Mouse (Mus musculus): ENCODE measurements around the gene Txndc12. TPM values are rescaled to one million over a fixed set of nuclear protein-coding genes. Genes with fewer than 3 reads are reported as not detected.

The Txndc12 gene
- polyA plus RNA-seq, 1 experiment from 2014 or later: 121 TPM

DNA sequence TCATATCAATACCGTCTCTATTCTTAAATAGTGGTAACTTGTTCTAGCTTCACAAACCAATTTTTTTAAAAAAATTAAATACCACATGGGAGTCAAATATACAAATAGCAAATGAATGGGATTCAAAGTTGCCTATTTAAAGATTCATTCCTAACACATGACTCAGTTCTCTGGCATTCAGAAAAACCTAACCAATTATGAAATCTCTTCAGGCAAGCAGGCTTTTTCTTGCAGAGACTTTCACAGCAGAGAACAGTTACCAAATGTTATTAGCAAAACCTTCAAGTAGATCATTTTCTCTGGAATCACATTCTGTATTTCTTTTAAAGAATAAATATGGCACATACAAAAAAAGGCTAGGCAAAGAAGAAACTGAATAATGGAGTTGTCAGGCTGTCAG, 3.7 kb upstream of the Txndc12 start:
- Histone ChIP-seq H3K4me1 (peaks cover 19% of the 10 kb centered on the region), H3K9ac (no peak overlapping the region), H3K4me2 (replicated peaks) (no peak overlapping the region), H3K9me3 (no peaks in the 10 kb centered on the region), H3K4me3 (no peak overlapping the region), H3K27me3 (no peaks in the 10 kb centered on the region), H3K36me3 (peaks cover 35% of the 10 kb centered on the region), H3K27ac (no peak overlapping the region)
- no peak for ATAC-seq (ENCODE audit: low FRiP score, low read depth)
- 90% methylated on average over 1 of the region's 1 CpGs for WGBS

DNA sequence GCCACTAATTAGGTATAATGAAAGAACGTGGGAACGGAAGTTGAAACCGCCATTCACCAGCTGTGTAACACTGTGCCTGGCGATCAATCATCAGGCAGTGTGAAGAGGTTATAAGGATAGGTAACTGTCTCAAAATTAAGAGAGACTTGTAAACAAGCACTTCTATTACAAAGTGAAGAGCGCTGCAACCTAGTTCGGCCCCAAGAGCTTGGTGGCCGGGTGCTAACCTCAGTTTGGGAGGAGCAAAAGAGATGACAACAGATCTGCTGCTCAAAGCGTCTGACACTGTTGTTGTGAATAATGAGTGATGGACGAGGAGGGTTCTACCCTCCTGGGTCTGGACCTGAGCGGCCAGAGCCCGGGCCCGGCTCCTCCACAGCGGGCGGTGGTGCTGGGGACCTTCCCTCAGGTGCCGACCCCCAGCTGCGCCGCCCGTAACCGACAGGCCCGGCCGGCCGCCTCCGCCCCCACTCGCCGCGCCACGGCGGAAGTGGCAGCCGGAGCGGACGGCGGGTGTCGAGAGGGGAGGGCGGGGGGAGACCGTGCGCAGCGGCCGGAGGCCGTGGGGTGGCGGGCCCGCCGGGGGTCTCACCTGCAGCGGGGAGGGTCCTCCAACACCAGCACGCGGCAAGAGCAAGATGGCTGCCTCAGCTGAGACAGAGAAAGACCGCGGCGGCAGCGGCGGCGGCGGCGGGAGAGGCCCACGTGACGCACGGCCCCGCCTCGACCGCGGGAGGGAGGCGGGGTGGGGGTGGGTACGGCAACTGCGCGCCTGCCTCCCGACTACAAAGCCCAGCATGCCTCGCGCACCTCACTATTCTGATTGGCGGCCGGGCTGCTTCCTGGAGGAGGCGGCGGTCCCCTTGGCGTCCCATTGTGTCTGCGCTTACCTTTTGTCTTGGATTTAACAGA, 1.2 kb upstream of the Txndc12 start, which contains the start of gene Btf3l4:
Gene Btf3l4, minus strand, starts transcription at position 699 of the 912 bp plus-strand sequence.
- WGBS: under 1% methylated on average over 70 of the region's 73 CpGs
- peaks cover 15% of the 10 kb centered on the region for H3K36me3 ChIP-seq
- H3K9ac ChIP-seq: peak within 1 kb of the TSS; percentile 95
- H3K27me3 ChIP-seq: no peaks in the 10 kb centered on the region
- H3K4me3 ChIP-seq: peak within 1 kb of the TSS; percentile 89
- H3K9me3 ChIP-seq: no peaks in the 10 kb centered on the region
- peak; percentile 94 for ATAC-seq (ENCODE audit: low FRiP score, low read depth)
- peak within 1 kb of the TSS; percentile 99 for H3K27ac ChIP-seq
- H3K4me1 ChIP-seq: peaks cover 37% of the 10 kb centered on the region
- peak within 1 kb of the TSS; percentile 83 for H3K4me2 ChIP-seq (replicated peaks)

DNA sequence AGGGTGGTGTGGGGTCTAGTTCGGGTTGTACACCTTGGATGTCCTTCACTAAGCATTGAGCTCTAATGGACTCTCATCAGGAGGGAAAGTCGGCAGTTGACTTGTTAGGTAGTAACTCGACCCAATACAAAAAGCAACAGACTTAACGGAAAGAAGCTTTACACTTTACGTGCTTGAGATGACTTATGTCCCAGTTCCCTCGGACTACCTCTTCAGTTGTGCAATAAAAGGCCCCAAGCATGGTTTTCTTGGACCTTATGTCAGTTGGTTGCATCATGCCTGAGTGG, 630 bp upstream of the Txndc12 start:
- peaks cover 41% of the 10 kb centered on the region for H3K4me1 ChIP-seq
- no peak for ATAC-seq (ENCODE audit: low FRiP score, low read depth)
- no peaks in the 10 kb centered on the region for H3K27me3 ChIP-seq
- H3K9ac ChIP-seq: peak overlapping the region; percentile 95
- peak overlapping the region; percentile 99 for H3K27ac ChIP-seq
- under 1% methylated on average over 6 of the region's 6 CpGs for WGBS
- H3K9me3 ChIP-seq: no peaks in the 10 kb centered on the region
- peak overlapping the region; percentile 83 for H3K4me2 ChIP-seq (replicated peaks)
- H3K4me3 ChIP-seq: peak overlapping the region; percentile 89
- H3K36me3 ChIP-seq: peaks cover 9% of the 10 kb centered on the region

DNA sequence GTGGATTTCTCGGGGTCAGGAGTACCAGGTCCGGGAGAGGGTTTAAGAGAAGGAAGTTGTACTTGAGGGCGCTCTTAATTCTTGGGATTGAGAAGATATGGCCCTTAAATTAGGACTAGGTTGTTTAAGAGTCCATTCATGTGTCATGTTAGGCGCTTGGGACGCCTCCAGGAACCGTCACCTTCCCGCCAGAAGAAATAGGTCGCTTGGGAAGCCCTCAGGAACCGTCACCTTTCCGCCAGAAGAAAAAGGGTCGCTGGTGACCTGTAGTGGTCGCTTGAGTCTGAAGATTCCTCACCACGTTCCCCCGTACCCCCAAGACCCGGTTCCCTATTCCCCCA, 540 bp downstream of the Txndc12 start:
- peaks cover 4% of the 10 kb centered on the region for H3K36me3 ChIP-seq
- H3K9ac ChIP-seq: peak overlapping the region; percentile 95
- H3K27ac ChIP-seq: peak overlapping the region; percentile 99
- H3K4me2 ChIP-seq (replicated peaks): peak overlapping the region; percentile 83
- under 1% methylated on average over 15 of the region's 15 CpGs for WGBS
- ATAC-seq (ENCODE audit: low FRiP score, low read depth): no peak
- H3K4me1 ChIP-seq: peaks cover 41% of the 10 kb centered on the region
- H3K9me3 ChIP-seq: no peaks in the 10 kb centered on the region
- H3K4me3 ChIP-seq: peak overlapping the region; percentile 89
- no peaks in the 10 kb centered on the region for H3K27me3 ChIP-seq

DNA sequence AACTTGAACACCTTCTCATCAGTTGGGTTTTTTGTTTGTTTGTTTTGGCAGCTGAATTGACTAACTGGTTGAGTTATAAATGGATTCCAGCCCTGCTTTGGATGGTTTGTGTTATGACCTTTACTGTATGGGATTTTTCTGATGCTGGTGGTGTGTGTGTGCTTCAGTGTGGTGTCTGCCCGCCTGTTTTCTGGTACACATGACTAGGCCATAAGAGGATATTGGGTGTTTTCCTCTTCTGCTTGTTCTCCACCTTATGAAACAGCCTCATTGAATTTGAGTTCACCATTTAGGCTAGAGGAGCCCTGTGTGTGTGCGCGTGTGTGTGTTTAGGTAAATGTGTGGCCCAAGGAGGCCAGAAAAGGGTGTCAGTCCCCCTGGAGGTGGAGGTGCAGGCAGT, 1.1 kb downstream of the Txndc12 start:
- ATAC-seq (ENCODE audit: low FRiP score, low read depth): no peak
- Histone ChIP-seq H3K4me1 (peaks cover 41% of the 10 kb centered on the region), H3K27me3 (no peaks in the 10 kb centered on the region), H3K4me2 (replicated peaks) (peak overlapping the region; percentile 83), H3K36me3 (peaks cover 3% of the 10 kb centered on the region; the same call in 1 of the 2 replicates), H3K4me3 (peak overlapping the region; percentile 89), H3K9me3 (no peaks in the 10 kb centered on the region), H3K9ac (peak overlapping the region; percentile 95), H3K27ac (no peak overlapping the region)
- 67% methylated on average over 3 of the region's 3 CpGs for WGBS

DNA sequence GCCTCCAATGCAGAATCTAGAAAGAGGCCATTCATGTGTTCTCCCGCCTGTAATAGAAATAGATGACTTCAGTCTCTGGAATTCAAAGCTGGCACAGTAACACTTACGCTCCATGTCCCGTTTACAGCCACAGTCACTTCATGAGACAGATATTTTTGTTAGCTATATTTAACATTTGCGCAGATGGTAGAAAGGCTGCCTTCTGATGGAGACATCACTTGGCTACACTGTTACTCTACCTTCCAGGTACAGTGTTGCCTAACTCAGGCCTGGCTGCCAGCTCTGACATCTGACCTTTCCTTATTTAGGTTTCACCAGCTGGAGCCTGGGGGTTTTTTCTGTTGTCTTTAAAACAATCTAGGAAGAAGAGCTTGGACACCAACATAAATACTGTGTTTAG, 3.6 kb downstream of the Txndc12 start:
- Histone ChIP-seq H3K9ac (no peak overlapping the region), H3K4me1 (peaks cover 27% of the 10 kb centered on the region), H3K27ac (no peak overlapping the region), H3K4me3 (no peak overlapping the region), H3K27me3 (no peaks in the 10 kb centered on the region), H3K36me3 (peaks cover 3% of the 10 kb centered on the region; the same call in 1 of the 2 replicates), H3K9me3 (no peaks in the 10 kb centered on the region), H3K4me2 (replicated peaks) (no peak overlapping the region)
- ATAC-seq (ENCODE audit: low FRiP score, low read depth): no peak
- 70% methylated on average over 4 of the region's 4 CpGs for WGBS

DNA sequence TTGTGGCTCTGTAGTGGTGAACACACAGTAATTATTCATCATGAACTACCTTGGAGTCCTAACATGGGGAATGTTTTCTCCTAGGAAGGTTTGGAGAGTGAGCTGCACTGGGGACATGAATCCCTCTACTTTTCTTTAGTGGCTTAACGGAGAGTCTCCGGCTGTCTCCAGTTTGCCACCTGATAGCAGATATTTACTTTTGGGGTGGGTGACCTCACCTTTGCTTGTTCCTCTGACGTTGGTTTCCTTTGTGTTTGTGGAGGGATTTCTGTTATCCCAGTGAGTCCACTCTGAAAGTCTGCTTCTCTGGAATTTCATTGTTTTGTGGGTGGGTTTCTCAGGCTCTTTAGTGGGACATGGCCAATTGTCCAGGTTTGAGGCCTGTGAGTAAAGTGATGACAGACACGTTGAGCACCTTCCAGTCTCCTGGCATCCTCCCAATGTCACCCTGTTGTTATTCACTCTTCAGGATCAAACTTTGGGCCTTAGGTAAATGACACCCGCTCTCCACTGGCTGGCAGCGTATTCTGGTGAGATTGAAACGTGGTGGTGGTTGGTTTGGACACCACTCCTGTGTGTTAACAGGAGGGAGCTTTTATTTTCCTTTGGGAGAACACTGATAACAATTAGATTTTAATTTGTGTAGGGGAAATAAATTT, 7.6 kb downstream of the Txndc12 start:
- WGBS: 90% methylated on average over 7 of the region's 7 CpGs
- no peaks in the 10 kb centered on the region for H3K9me3 ChIP-seq
- no peak overlapping the region for H3K4me2 ChIP-seq (replicated peaks)
- H3K9ac ChIP-seq: no peak overlapping the region
- no peak overlapping the region for H3K4me3 ChIP-seq
- H3K4me1 ChIP-seq: 0 out of 2 replicates have a peak, but pooled peaks cover 9% of the 10 kb centered on the region
- H3K27me3 ChIP-seq: no peaks in the 10 kb centered on the region
- no peak overlapping the region for H3K27ac ChIP-seq
- peaks cover 3% of the 10 kb centered on the region; the same call in 1 of the 2 replicates for H3K36me3 ChIP-seq
- ATAC-seq (ENCODE audit: low FRiP score, low read depth): no peak

DNA sequence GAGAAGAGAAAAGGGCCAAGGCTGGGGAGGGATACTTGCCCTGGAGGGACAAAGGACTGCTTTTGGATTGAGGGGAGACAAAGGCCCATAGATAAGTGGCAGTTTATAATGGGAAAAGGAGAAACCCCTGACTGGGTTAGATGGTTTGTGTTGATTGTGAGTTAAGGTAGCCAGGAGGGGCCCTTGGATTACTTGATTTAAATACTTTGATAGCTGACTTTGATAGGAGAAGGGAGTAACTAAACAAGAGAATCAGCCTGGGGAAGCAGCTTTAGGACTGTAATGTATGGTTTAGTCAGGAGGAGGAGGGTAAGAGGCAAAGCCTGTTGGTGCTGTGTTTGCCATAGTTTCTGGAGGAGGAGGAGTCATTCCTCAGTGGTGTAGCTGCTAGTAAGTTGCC, 8.9 kb downstream of the Txndc12 start:
- Histone ChIP-seq H3K9ac (no peak overlapping the region), H3K4me1 (peaks cover 6% of the 10 kb centered on the region), H3K4me2 (replicated peaks) (no peak overlapping the region), H3K9me3 (no peaks in the 10 kb centered on the region), H3K27ac (no peak overlapping the region), H3K27me3 (no peaks in the 10 kb centered on the region), H3K4me3 (no peak overlapping the region), H3K36me3 (peaks cover 3% of the 10 kb centered on the region; the same call in 1 of the 2 replicates)
- ATAC-seq (ENCODE audit: low FRiP score, low read depth): no peak

DNA sequence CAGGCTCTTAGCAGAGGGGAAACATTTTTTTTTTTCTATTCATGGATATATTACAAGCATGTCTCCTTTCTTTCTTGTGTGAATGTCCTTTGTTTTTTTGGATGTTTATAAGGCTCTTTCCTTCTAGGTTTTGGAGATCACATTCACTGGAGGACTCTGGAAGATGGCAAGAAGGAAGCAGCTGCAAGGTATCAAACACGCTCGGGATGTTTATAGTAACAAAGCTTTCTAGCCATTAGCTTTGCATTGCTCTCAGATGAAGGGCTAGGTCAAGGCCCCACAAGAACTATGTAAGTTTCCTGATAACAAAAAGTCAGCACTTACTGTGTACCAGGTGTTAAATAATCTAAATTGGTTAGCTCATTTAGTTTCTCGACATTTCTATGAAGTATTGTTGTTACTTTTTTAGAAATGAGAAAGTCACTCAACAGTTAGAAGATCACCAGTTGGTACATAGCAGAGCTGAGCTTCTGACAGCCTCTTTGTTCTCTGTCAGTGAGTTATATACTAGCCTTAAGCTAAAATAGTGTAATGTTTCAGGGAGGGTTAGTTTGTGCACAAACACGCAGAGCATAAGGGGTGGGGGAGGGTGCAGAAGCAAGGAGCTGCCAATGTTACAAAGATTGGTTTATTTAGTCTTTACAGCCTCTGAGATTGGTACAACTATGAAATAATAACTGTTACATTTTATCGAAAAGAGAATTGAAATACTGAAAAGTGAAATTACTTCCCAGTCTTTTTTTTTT, 11.6 kb downstream of the Txndc12 start:
- 83% methylated on average over 5 of the region's 5 CpGs for WGBS
- H3K27me3 ChIP-seq: no peaks in the 10 kb centered on the region
- no peaks in the 10 kb centered on the region for H3K9me3 ChIP-seq
- peaks cover 5% of the 10 kb centered on the region; the same call in 1 of the 2 replicates for H3K36me3 ChIP-seq
- no peak for ATAC-seq (ENCODE audit: low FRiP score, low read depth)
- peaks cover 23% of the 10 kb centered on the region for H3K4me1 ChIP-seq
- H3K4me3 ChIP-seq: no peak overlapping the region
- no peak overlapping the region for H3K9ac ChIP-seq
- H3K27ac ChIP-seq: no peak overlapping the region
- no peak overlapping the region for H3K4me2 ChIP-seq (replicated peaks)

DNA sequence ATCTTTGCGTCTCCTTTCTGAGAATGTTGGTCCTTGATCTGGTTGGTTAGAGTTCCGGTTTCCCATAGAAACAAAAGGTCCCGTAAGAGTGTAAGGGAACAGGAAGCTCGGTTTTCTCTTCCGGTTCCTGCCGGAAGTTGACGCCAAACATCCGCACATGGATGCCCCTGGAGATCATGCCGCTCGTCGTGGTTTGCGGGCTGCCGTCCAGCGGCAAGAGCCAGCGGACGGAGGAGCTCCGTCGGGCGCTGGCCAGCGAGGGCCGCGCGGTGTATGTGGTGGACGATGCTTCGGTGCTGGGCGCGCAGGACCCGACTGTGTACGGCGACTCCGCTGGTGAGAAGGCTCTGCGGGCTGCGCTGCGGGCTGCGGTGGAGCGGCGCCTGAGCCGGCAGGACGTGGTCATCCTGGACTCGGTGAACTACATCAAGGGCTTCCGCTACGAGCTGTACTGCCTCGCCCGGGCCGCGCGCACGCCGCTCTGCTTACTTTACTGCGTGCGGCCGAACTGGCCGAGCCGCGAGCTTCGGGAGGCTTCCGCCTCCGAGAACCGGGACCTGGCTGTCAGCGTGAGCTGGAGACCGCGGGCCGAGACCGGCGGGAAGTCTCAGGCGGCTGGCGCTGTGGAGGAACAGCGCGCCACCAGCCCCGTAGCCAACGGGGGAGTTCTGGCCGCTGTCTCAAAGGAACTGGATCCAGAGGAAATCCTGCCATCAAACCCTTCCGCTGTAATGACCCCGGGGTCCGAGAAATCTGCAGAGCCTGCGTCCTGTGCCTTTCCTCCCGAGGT, 13.5 kb downstream of the Txndc12 start, which contains the start of gene Kti12:
Gene Kti12, plus strand, starts transcription at position 71 of the 790 bp plus-strand sequence.
- H3K9ac ChIP-seq: peak within 1 kb of the TSS; percentile 87
- peak within 1 kb of the TSS; percentile 99 for H3K4me2 ChIP-seq (replicated peaks)
- peak; percentile 90 for ATAC-seq (ENCODE audit: low FRiP score, low read depth)

DNA sequence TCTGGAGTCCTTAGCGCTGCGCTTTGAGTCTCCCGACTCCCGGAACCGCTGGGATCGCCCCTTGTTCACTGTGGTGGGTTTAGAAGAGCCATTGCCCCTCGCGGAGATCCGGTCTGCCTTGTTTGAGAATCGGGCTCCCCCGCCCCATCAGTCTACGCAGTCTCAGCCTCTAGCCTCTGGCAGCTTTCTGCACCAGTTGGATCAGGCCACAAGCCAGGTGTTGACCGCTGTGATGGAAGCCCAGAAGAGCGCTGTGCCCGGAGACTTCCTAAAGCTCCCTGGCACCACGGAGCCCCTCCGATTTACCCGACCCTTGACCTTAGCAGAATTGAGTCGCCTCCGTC, 14.1 kb downstream of the Txndc12 start, which contains the start of gene A730015C16Rik:
Gene A730015C16Rik, minus strand, starts transcription at position 115 of the 344 bp plus-strand sequence.
- Histone ChIP-seq H3K4me1 (peaks cover 23% of the 10 kb centered on the region), H3K9me3 (no peaks in the 10 kb centered on the region), H3K27me3 (no peaks in the 10 kb centered on the region), H3K36me3 (peaks cover 16% of the 10 kb centered on the region), H3K27ac (peak within 1 kb of the TSS; percentile 85), H3K4me3 (peak within 1 kb of the TSS; percentile 91), H3K4me2 (replicated peaks) (peak within 1 kb of the TSS; percentile 99), H3K9ac (peak within 1 kb of the TSS; percentile 87)
- 6% methylated on average over 20 of the region's 20 CpGs for WGBS
- 0 out of 2 replicates have a peak, but pooled peaks have one; percentile 25 for ATAC-seq (ENCODE audit: low FRiP score, low read depth)

More for the DNA sequence above, 13.5 kb downstream of the Txndc12 start, which contains the start of gene Kti12:
- Histone ChIP-seq H3K27me3 (no peaks in the 10 kb centered on the region), H3K27ac (peak within 1 kb of the TSS; percentile 85), H3K4me3 (peak within 1 kb of the TSS; percentile 91), H3K9me3 (no peaks in the 10 kb centered on the region), H3K36me3 (peaks cover 10% of the 10 kb centered on the region), H3K4me1 (peaks cover 23% of the 10 kb centered on the region)
- WGBS: under 1% methylated on average over 77 of the region's 77 CpGs
